Mouse (Mus musculus) liver, postnatal 0 days (tissue): ENCODE measurements at regions not wholly inside any gene's neighbourhood (a gene's known extent, or its start where the extent isn't known, plus 50 kb on each side); places are given as distances from the start of the nearest gene placed in this dataset.
A peak's percentile ranks its signal among the peaks of the same experiment; 100 is the strongest.

Experiments used
- ATAC-seq: fragments of 200-750 bp; cut with Nextera tagmentation; 2 replicates; pipeline ENCODE4 v1.8.0; 2017; ENCODE audit warnings: mild to moderate bottlenecking, moderate library complexity
- DNase-seq: peaks from one replicate; pipeline ENCODE4 v3.0.0-alpha.2; 2016
- H3K27ac ChIP-seq: fragments of 300-500 bp; sonication (generic); 2 replicates; pipeline ENCODE4 v1.5.1; 2014; ENCODE audit warnings: antibody characterized with exemption, moderate library complexity, mild to moderate bottlenecking, low read depth
- H3K27me3 ChIP-seq: fragments of 300-500 bp; sonication (generic); 2 replicates; pipeline ENCODE4 v1.6.1; 2014; ENCODE audit warnings: low read length, control low read depth, mixed read lengths; ENCODE audit not compliant: insufficient read depth
- H3K36me3 ChIP-seq: fragments of 300-500 bp; sonication (generic); replicated peaks from 2 replicates; pipeline ENCODE4 v1.6.1; 2014; ENCODE audit warnings: mild to moderate bottlenecking, control low read depth, low read length, moderate library complexity, mixed read lengths; ENCODE audit not compliant: insufficient read depth
- H3K4me1 ChIP-seq: fragments of 300-500 bp; sonication (generic); 2 replicates; pipeline ENCODE4 v1.6.1; 2014; ENCODE audit warnings: antibody characterized with exemption, mild to moderate bottlenecking, control low read depth; ENCODE audit not compliant: insufficient read depth
- H3K4me2 ChIP-seq: fragments of 300-500 bp; sonication (generic); 2 replicates; pipeline ENCODE4 v1.6.1; 2014; ENCODE audit warnings: low read depth, mild to moderate bottlenecking, low read length, moderate library complexity, mixed read lengths
- H3K4me3 ChIP-seq: fragments of 300-500 bp; sonication (generic); 2 replicates; pipeline ENCODE4 v1.5.1; 2014; ENCODE audit warnings: low read depth, low read length
- H3K9ac ChIP-seq: fragments of 300-500 bp; sonication (generic); replicated peaks from 2 replicates; pipeline ENCODE4 v1.6.1; 2014; ENCODE audit warnings: mild to moderate bottlenecking, moderate library complexity
- H3K9me3 ChIP-seq: fragments of 300-500 bp; sonication (generic); 2 replicates; pipeline ENCODE4 v1.6.1; 2016; ENCODE audit warnings: mild to moderate bottlenecking, control low read depth, low read length, mixed read lengths
- CTCF ChIP-seq: sonication (generic); IDR thresholded peaks from 2 replicates; pipeline ENCODE4 v1.5.1; 2016; ENCODE audit warnings: antibody characterized with exemption, low read depth
- EP300 ChIP-seq: IDR thresholded peaks from 2 replicates; pipeline ENCODE4 v1.6.1; 2016; ENCODE audit warnings: antibody characterized with exemption, low read depth, mild to moderate bottlenecking
- WGBS: fragments of 180-500 bp; shearing (Covaris S2); extraction: QIAGEN DNeasy Blood & Tissue Kit; methylation state at CpG from one replicate; pipeline ENCODE4 v1.1.7; 2014; ENCODE audit not compliant: insufficient replicate concordance; 5-methylcytosine and 5-hydroxymethylcytosine counted together

GRCm38 (mm10) chr7:34483368-34483767 is 90.3 kb upstream of the Lsm14a start:
- no peak for DNase-seq
- H3K4me1 ChIP-seq = no peaks in the 10 kb centered on the region
- no peak overlapping the region for H3K9ac ChIP-seq
- H3K27me3 ChIP-seq = no peaks in the 10 kb centered on the region
- no peak overlapping the region for H3K27ac ChIP-seq
- no peak for ATAC-seq
- H3K9me3 ChIP-seq = no peaks in the 10 kb centered on the region
- H3K4me3 ChIP-seq = no peak overlapping the region
- no peak overlapping the region for H3K4me2 ChIP-seq
- TF ChIP-seq EP300 (no peak), CTCF (no peak)
- 81% methylated on average over 9 of the region's 9 CpGs for WGBS
- no peaks in the 10 kb centered on the region for H3K36me3 ChIP-seq

DNA sequence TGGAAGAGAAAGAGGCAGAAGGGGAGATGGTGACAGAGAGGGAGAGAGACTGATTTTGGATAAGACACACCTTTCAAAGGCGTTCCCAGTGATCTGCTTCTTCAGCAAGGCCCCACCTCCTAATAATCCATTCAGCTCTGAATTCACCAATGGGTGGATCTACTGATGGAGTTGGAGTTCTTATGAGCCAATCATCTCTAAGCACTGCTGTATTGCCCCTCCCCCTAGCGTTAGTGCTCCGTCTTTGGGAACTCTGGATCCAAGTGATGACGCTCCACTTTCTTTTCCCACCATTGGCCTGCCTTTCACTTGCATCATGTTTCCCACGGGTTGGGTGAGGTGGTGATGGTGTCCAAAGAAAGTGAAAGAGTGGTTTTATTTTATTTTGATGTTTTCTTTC is 87.7 kb upstream of the Lsm14a start:
- DNase-seq (no peak), ATAC-seq (no peak)
- Histone ChIP-seq H3K9me3 (no peaks in the 10 kb centered on the region), H3K36me3 (no peaks in the 10 kb centered on the region), H3K4me3 (no peak overlapping the region), H3K9ac (no peak overlapping the region), H3K4me2 (no peak overlapping the region), H3K27ac (no peak overlapping the region), H3K27me3 (no peaks in the 10 kb centered on the region), H3K4me1 (no peaks in the 10 kb centered on the region)
- WGBS = 69% methylated on average over 5 of the region's 5 CpGs
- TF ChIP-seq CTCF (no peak), EP300 (no peak)

GRCm38 (mm10) chr7:34471003-34471402 is 77.9 kb upstream of the Lsm14a start:
- TF ChIP-seq EP300 = no peak
- TF ChIP-seq CTCF = no peak
- H3K4me2 ChIP-seq = no peak overlapping the region
- no peaks in the 10 kb centered on the region for H3K9me3 ChIP-seq
- no peaks in the 10 kb centered on the region for H3K27me3 ChIP-seq
- H3K9ac ChIP-seq = no peak overlapping the region
- H3K4me3 ChIP-seq = no peak overlapping the region
- 65% methylated on average over 14 of the region's 14 CpGs for WGBS
- DNase-seq = no peak
- no peaks in the 10 kb centered on the region for H3K4me1 ChIP-seq
- ATAC-seq = no peak
- H3K27ac ChIP-seq = no peak overlapping the region
- no peaks in the 10 kb centered on the region for H3K36me3 ChIP-seq

- no peak for DNase-seq
- no peak overlapping the region for H3K4me3 ChIP-seq
- H3K4me2 ChIP-seq = no peak overlapping the region
- 63% methylated on average over 9 of the region's 9 CpGs for WGBS
- no peak for ATAC-seq
- no peaks in the 10 kb centered on the region for H3K4me1 ChIP-seq
- H3K27me3 ChIP-seq = no peaks in the 10 kb centered on the region
- no peaks in the 10 kb centered on the region for H3K9me3 ChIP-seq
- TF ChIP-seq CTCF (peak; percentile 42), EP300 (no peak)
- no peak overlapping the region for H3K27ac ChIP-seq
- no peak overlapping the region for H3K9ac ChIP-seq
- no peaks in the 10 kb centered on the region for H3K36me3 ChIP-seq
These were observed 69.0 kb upstream of the Lsm14a start for GRCm38 (mm10) chr7:34462069-34462468.

- no peak for TF ChIP-seq EP300
- TF ChIP-seq CTCF = no peak
- no peak overlapping the region for H3K9ac ChIP-seq
- H3K36me3 ChIP-seq = no peaks in the 10 kb centered on the region
- no peaks in the 10 kb centered on the region for H3K9me3 ChIP-seq
- H3K4me1 ChIP-seq = no peaks in the 10 kb centered on the region
- no peak for ATAC-seq
- no peak overlapping the region for H3K27ac ChIP-seq
- no peak overlapping the region for H3K4me3 ChIP-seq
- no peak overlapping the region for H3K4me2 ChIP-seq
- WGBS = 80% methylated on average over 3 of the region's 3 CpGs
- no peaks in the 10 kb centered on the region for H3K27me3 ChIP-seq
- no peak for DNase-seq
These were observed 66.8 kb upstream of the Lsm14a start for GRCm38 (mm10) chr7:34459834-34460495.

GRCm38 (mm10) chr7:34458851-34459250 is 65.7 kb upstream of the Lsm14a start:
- no peak overlapping the region for H3K4me3 ChIP-seq
- WGBS = 85% methylated on average over 4 of the region's 4 CpGs
- H3K36me3 ChIP-seq = no peaks in the 10 kb centered on the region
- no peaks in the 10 kb centered on the region for H3K9me3 ChIP-seq
- H3K4me1 ChIP-seq = no peaks in the 10 kb centered on the region
- no peak for DNase-seq
- no peak for TF ChIP-seq CTCF
- TF ChIP-seq EP300 = no peak
- no peak overlapping the region for H3K4me2 ChIP-seq
- no peak overlapping the region for H3K9ac ChIP-seq
- ATAC-seq = no peak
- H3K27ac ChIP-seq = no peak overlapping the region
- H3K27me3 ChIP-seq = no peaks in the 10 kb centered on the region

DNA sequence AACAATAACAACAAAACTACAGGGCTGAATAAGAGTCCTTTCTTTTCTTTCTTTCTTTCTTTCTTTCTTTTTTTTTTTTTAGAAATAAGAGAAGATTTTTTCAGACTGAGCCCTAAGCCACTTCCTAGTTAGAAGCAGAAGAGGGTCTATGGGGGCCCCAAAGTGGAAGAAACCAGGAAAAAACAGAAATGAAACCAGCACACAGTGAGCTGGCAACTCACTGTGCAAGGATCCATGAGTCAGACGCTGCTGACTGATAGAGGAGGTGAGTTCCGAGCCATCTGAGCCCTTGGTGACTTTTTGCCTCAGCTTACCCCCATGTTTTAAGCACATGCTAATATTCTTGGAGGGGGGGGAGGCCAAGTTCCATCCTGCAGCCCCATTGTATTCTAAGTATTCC is 55.2 kb upstream of the Lsm14a start:
- H3K4me2 ChIP-seq = no peak overlapping the region
- no peak overlapping the region for H3K4me3 ChIP-seq
- H3K27ac ChIP-seq = no peak overlapping the region
- DNase-seq = no peak
- ATAC-seq = no peak
- no peaks in the 10 kb centered on the region for H3K27me3 ChIP-seq
- no peaks in the 10 kb centered on the region for H3K4me1 ChIP-seq
- no peaks in the 10 kb centered on the region for H3K9me3 ChIP-seq
- 49% methylated on average over 2 of the region's 2 CpGs for WGBS
- TF ChIP-seq EP300 (no peak), CTCF (no peak)
- no peaks in the 10 kb centered on the region for H3K36me3 ChIP-seq
- no peak overlapping the region for H3K9ac ChIP-seq
